Mouse (Mus musculus) CD4-positive helper T cell, adult 2 months (primary cell): ENCODE measurements around the gene Dnah10.
A peak's percentile ranks its signal among the peaks of the same experiment; 100 is the strongest.

ENCODE experiments used
- DNase-seq: peaks from one replicate; pipeline ENCODE4 v3.0.0-alpha.2; 2012; ENCODE audit warnings: low read depth, missing footprints, low spot score

Dnah10 gene

DNA sequence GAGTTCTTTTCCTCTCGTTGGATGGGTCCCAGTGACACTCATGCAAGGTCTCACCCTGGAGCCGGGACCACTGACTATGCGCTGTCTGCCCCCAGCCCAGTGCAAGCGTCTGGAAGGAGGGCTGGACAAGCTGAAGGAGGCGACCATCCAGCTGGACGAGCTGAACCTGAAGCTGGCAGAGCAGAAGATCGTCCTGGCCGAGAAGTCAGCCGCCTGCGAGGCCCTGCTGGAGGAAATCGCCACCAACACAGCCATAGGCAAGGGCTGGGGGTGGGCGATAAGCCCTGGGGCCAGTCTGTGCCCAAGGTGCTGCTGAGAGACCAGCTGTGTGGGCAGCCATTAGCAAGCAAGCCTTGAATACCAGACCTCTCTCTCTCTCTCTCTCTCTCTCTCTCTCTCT is 87.6 kb downstream of the Dnah10 start:
- DNase-seq: no peak

DNA sequence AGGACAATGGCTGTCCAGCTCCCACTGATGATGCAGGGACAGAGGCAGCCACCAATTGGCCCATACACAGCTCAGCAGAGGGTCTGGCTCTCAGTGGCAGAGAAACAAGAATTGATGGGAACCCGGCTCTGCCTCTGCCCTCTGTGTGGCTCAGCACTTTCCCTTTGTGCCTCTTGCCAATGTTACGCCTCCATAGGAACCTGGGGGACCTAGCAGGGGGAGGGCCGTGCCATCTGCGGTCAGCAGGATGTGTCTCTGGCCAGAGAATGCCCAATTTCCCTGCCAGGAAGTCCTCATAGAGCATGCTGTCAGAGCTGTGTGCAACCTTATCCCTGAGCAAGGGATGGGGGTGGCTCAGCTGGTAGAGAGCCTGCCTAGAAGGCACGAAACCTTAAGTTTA is 89.9 kb downstream of the Dnah10 start:
- no peak for DNase-seq

GRCm38 (mm10) chr5:124817050-124817449 is 92.2 kb downstream of the Dnah10 start:
- DNase-seq: no peak

DNA sequence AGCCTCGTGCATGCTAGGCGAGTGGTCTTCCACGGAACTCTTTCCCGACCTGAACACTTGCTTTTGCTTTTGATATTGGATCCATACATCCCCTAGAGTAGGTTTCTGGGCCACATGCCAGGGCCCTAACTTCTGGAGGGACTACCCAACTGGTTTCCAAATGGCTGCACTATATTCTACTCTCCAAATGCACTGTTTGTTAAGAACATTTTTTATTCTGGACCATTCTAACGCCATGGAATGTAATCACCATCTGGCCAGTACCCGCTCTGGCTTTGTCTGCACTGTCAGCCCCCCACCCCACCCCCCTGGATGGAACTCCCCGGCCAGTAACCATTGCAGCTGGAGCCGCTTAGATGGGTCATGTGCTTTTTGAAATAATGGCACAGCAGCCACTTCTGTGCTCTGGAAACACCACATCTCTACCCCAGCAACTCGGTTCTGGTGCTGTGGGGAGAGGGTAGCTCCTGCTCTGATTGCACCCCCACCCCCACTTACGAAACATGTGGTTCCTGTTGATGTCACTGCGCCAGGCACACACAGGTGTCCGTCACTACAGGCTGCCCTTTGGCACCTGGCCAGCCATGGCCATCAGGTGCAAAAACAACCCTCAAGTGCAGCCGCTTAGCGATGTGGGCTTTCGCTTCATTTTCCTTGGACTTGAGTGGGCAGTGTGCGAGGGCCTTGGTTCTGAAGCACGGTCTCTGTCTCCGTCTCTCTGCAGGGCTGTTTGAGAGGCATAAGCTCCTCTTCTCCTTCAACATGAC is 97.4 kb downstream of the Dnah10 start:
- DNase-seq: no peak

- no peak for DNase-seq
Observed at GRCm38 (mm10) chr5:124830331-124830730, 105.4 kb downstream of the Dnah10 start.

DNA sequence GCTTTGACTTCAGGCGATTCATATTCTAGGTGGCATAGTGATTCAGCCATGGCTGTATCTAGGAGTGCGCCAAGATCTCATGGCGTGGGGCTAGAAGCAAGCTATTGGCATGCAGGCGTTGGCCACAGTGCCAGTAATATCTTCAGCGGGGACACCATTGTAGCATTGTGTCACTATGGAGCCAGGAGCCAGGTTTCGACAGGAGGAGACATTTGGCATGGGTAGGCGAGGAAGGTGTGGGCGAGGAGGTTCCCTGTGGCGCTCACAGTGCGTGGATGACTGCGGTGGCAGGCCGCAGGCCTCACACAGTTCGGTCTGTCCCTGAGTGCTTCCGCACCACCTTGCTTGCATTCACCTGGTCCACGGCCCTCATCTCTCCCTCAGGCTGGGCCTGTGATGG is 110.3 kb downstream of the Dnah10 start:
- DNase-seq: no peak

GRCm38 (mm10) chr5:124836075-124836474 is 111.2 kb downstream of the Dnah10 start:
- no peak for DNase-seq

- DNase-seq: no peak
Observed at GRCm38 (mm10) chr5:124836621-124837020, 111.7 kb downstream of the Dnah10 start.

GRCm38 (mm10) chr5:124840202-124840601 is 115.3 kb downstream of the Dnah10 start:
- no peak for DNase-seq

GRCm38 (mm10) chr5:124840669-124841068 is 115.8 kb downstream of the Dnah10 start:
- no peak for DNase-seq

GRCm38 (mm10) chr5:124843386-124843785 is 118.5 kb downstream of the Dnah10 start:
- DNase-seq: no peak

DNA sequence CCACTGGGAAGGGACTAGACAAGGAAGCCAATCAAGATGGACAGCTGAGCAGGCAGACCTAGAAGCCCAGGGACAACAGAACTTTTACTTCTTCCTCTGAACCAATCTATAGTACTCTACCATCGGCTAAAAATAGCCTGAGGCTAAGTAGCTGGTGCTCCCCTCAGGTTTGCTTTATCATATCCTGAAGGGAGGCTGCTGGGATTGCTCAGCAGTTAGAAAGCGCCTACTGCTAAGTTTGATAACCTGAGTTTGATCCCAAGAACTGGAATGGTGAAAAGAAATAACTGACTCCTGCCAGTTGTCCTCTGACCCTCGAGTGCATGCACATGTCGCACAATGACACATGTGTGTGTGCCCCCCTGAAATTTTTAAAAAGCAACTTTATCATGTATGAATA is 120.0 kb downstream of the Dnah10 start:
- no peak for DNase-seq

GRCm38 (mm10) chr5:124847014-124847413 is 122.1 kb downstream of the Dnah10 start:
- DNase-seq: no peak

DNA sequence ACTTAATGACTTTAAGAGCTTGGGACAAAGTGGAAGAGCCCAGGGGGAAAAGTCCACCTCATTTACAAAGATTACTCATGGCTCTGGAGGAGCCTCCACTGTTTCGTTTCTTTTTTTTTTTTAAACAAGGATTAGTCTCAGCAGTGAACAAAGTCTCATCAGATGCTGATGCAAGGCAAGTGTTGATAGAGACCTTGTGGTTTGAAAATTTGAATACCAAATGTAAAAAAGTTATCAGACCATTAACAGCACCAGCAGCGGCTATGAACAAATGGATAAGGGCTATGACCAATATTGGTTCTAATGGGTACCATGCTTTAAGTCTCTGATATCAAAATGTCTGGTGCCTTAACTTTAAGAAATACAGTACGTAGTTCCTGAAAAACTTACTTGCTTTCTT is 124.1 kb downstream of the Dnah10 start:
- no peak for DNase-seq

GRCm38 (mm10) chr5:124851572-124851971 is 126.7 kb downstream of the Dnah10 start:
- DNase-seq: no peak

DNA sequence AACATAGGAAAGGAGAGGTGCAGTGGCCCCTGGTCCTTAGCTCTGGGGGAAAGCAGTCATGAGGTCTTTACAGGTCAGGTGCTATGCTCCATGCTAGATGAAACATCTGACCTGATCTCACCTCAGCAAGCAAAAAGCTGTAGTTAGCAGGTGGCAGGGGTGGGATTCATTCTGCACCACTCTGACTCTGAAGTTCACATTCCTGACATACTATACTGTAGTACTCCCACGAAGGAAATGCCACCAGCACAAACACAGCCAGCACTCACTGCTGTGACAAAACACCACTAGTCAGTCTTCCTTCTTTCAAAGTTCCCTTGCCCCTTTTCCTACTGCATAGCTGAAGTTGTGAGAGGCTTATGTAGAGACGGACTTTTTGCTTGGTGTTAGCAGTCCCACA is 127.4 kb downstream of the Dnah10 start:
- no peak for DNase-seq

GRCm38 (mm10) chr5:124853079-124853478 is 128.2 kb downstream of the Dnah10 start:
- DNase-seq: no peak

GRCm38 (mm10) chr5:124854202-124854601 is 129.3 kb downstream of the Dnah10 start:
- DNase-seq: no peak

DNA sequence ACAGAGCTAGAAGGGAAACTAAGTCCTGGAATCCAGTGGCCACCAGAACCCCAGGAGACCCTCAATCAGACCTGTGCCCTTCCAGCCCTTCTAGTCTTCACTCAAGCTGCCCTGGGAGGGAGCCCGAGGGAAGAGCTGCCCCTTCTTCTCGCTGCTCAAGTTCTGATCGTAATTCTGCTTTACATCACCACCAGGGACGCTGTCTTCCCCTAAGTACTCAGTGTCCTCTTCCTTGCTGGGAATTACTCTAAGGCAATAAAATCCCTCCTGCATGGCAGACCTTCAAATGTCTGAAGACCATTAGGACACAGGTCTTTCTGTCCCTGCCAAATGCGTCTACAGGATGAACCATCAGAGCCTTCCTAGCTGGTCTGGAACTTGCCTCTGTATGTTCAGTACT is 135.1 kb downstream of the Dnah10 start:
- peak; percentile 26 for DNase-seq

GRCm38 (mm10) chr5:124861463-124861862 is 136.6 kb downstream of the Dnah10 start:
- DNase-seq: peak; percentile 80

DNA sequence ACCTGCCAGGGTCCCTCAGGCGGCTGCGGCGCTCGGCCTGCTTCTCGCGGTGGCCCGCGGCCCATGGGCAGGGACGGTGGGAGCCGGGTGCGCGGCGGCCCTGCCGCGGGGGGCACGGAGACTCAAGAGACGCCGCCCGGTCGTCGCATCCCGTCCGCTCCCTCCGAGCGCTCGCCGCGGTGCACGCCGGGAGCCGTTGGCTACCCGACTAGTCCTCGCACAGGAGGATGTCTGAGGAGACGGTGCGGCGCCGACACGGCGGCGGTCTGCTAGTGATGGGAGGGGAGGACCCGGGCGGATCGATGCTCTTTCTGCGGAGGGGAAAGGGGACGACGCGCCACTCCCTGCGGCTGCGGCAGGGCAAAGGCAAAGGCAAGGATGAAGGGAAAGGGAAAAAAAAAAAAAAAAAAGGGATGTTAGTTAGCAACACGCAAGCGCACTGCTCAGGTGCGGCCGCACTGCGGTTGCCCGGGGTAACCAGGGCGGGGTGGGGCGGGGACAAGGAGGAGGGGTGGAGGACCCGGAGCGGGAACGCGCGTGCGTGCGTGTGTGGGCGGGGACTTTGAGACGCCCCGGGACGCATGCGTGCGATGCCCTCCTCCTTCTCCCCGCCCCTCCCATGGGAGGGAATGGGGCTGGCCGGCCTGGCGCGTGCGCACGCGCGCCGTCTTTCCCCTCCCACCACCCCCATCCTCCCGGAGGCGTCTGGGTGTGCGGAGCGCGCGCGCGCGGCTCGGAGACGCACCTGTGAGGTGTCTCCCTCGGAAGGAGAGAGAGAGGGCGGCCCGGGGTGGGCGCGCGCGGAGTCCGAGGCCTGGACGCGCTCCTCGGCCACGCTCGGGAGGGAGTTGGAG is 137.4 kb downstream of the Dnah10 start, which contains the start of the genes Ccdc92 and Zfp664:
TSS of gene Ccdc92 (minus strand) at position 412 of the 854 bp plus-strand sequence.
TSS of gene Zfp664 (plus strand) at position 679 of the 854 bp plus-strand sequence.
- DNase-seq: peak; percentile 99

DNA sequence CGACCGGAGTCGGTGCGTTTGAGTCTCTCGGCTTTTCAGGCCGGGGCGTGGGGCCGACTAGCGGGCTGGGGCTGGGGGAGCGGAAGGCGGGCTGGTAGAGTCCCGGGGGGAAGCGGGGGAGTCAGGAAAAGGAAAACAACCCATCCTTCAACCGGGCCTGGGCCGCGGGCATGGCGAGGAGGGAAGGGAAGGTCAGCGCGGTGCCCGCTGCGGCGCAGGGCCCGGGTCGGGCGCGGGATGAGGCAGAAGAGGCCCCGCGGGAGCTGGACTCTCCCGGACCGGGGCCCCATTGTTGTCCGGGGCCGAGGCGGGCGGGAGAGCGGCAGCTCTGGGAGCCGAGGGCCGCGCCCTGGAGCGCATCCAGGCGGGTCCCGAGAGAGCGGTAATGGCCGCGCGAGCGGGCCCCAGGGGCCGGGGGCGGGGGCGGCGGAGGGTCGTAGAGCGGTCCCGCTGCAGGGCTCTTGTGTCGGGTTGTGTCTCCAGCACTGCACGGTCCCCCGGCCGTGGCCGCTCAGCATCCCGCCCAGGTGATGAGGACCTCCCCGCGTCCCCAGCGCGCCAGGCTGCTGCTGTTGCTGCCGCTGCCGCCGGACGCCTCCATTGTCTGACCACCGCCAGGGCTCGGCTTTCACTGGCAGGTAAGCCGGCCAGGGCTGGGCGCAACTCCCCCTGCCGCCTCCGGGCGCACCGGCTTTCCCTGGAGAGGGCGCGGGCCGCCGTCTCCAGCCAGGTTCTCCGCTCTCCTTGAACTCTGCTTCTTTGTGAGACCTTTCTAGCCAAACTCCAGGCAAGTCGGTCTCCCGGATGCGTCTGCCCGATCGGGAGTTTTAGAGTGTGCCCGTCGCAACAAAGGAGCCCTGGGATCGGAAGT is 138.2 kb downstream of the Dnah10 start:
- DNase-seq: peak; percentile 45
